14 mouse cellular contexts compared by ENCODE assay signal in genomic region chr6:137989853-137990252, GRCm38 (mm10).
DNase-seq lines count a peak whose midpoint lies in the region; ATAC-seq and TF ChIP-seq lines count a peak whose summit lies in the region.
"Had no signal": no experiment of that assay in that cellular context is flagged by ENCODE, and none has a peak within 500 bp of the region (broad histone marks: within the 10 kb centered on the region; RNA-seq: fewer than 3 reads in every experiment).

No protein-coding gene starts in this region.

- no peak for DNase-seq in forebrain, postnatal 0 days
- DNase-seq in forebrain, embryonic 11.5 days (ENCODE audit: low spot score), result no peak
- DNase-seq in layer of hippocampus, adult 2 months (ENCODE audit: low spot score in 2 of 2), result no peak
- no peak for DNase-seq in layer of hippocampus, postnatal 10 days (ENCODE audit: low spot score in 2 of 2)
- DNase-seq in ES-E14 (ENCODE audit: low read depth, low spot score), result peak; percentile 17
- DNase-seq in embryo, embryonic 9.5 days (ENCODE audit: extremely low spot score), result peak; percentile 13
- DNase-seq in thymus, postnatal 4 days, result no peak
- DNase-seq in spleen, postnatal 4 days (ENCODE audit: low spot score in 2 of 2), result no peak
- DNase-seq: cerebellum, postnatal 36 days; left cerebral cortex, postnatal 4 days had no signal

- no peaks in the 10 kb centered on the region for H3K27me3 ChIP-seq in forebrain, postnatal 0 days (ENCODE audit: insufficient read depth, low read length)
- no peaks in the 10 kb centered on the region for H3K27me3 ChIP-seq in forebrain, embryonic 11.5 days (ENCODE audit: control insufficient read depth, insufficient read depth, low read length)
- H3K27me3 ChIP-seq: CH12.LX; neural tube, embryonic 15.5 days had no signal

- H3K27ac ChIP-seq in forebrain, postnatal 0 days (ENCODE audit: low read depth, low read length), result no peak overlapping the region
- H3K27ac ChIP-seq in forebrain, embryonic 11.5 days (ENCODE audit: low read depth, low read length), result no peak overlapping the region
- no peak overlapping the region for H3K27ac ChIP-seq in layer of hippocampus, adult 2 months
- H3K27ac ChIP-seq in ES-E14 (ENCODE audit: insufficient read depth, low read depth, low read length, poor library complexity, severe bottlenecking), result no peak overlapping the region
- H3K27ac ChIP-seq: neural tube, embryonic 15.5 days had no signal

- H3K4me3 ChIP-seq in forebrain, postnatal 0 days (ENCODE audit: low read depth, low read length), result no peak overlapping the region
- H3K4me3 ChIP-seq in forebrain, embryonic 11.5 days (ENCODE audit: low read depth, low read length), result no peak overlapping the region
- no peak overlapping the region for H3K4me3 ChIP-seq in layer of hippocampus, adult 2 months
- H3K4me3 ChIP-seq in ES-E14 (ENCODE audit: insufficient read depth in 1 of 2, low read depth in 1 of 2, low read length in 2 of 2, poor library complexity in 1 of 2, severe bottlenecking in 1 of 2), result no peak overlapping the region
- H3K4me3 ChIP-seq: neural tube, embryonic 15.5 days had no signal

- peak; percentile 66 for TF ChIP-seq CTCF in forebrain, postnatal 0 days (IDR thresholded peaks at IDR 0.05; ENCODE audit: low read depth)
- peak; percentile 73 for TF ChIP-seq CTCF in layer of hippocampus, adult 2 months (conservative IDR thresholded peaks at IDR 0.05)

- ATAC-seq in forebrain, postnatal 0 days, result no peak
- no peak for ATAC-seq in forebrain, embryonic 11.5 days (replicated peaks; ENCODE audit: low FRiP score)
- ATAC-seq: intestine, embryonic 16.5 days had no signal

- H3K4me1 ChIP-seq in forebrain, postnatal 0 days (ENCODE audit: insufficient read depth), result no peaks in the 10 kb centered on the region
- H3K4me1 ChIP-seq in forebrain, embryonic 11.5 days (replicated peaks; ENCODE audit: control insufficient read depth, insufficient read depth, low read length), result no peaks in the 10 kb centered on the region
- H3K4me1 ChIP-seq in ES-E14 (ENCODE audit: control insufficient read depth in 2 of 2, insufficient read depth in 2 of 2, low read length in 2 of 2, poor library complexity in 1 of 2), result no peaks in the 10 kb centered on the region
- H3K4me1 ChIP-seq: neural tube, embryonic 15.5 days had no signal

- H3K9ac ChIP-seq in forebrain, postnatal 0 days, result no peak overlapping the region
- no peak overlapping the region for H3K9ac ChIP-seq in forebrain, embryonic 11.5 days (ENCODE audit: low read length)
- H3K9ac ChIP-seq in ES-E14 (ENCODE audit: insufficient read depth, low read depth, low read length, poor library complexity, severe bottlenecking), result no peak overlapping the region
- H3K9ac ChIP-seq: neural tube, embryonic 15.5 days had no signal

- H3K4me2 ChIP-seq in forebrain, postnatal 0 days (ENCODE audit: low read depth), result no peak overlapping the region
- no peak overlapping the region for H3K4me2 ChIP-seq in forebrain, embryonic 11.5 days (ENCODE audit: low read depth, low read length, severe bottlenecking)
- H3K4me2 ChIP-seq: midbrain, embryonic 11.5 days; neural tube, embryonic 15.5 days had no signal

- no peaks in the 10 kb centered on the region for H3K36me3 ChIP-seq in forebrain, postnatal 0 days (ENCODE audit: insufficient read depth)
- H3K36me3 ChIP-seq in forebrain, embryonic 11.5 days (ENCODE audit: control insufficient read depth, insufficient read depth, low read length), result no peaks in the 10 kb centered on the region
- no peaks in the 10 kb centered on the region for H3K36me3 ChIP-seq in ES-E14 (ENCODE audit: control insufficient read depth, insufficient read depth, low read length, poor library complexity, severe bottlenecking)
- H3K36me3 ChIP-seq: neural tube, embryonic 15.5 days had no signal

- no peaks in the 10 kb centered on the region for H3K9me3 ChIP-seq in forebrain, postnatal 0 days (ENCODE audit: low read length)
- H3K9me3 ChIP-seq in forebrain, embryonic 11.5 days (ENCODE audit: control insufficient read depth, low read length), result no peaks in the 10 kb centered on the region
- no peaks in the 10 kb centered on the region for H3K9me3 ChIP-seq in ES-E14 (ENCODE audit: control insufficient read depth, insufficient read depth, low read depth, low read length)
- H3K9me3 ChIP-seq: neural tube, embryonic 15.5 days had no signal

- in situ Hi-C loops in ES-E14 (cut with MboI; ENCODE audit: low sequenced_read_pairs in 2 of 2, unreplicated experiment in 2 of 2), result no loop called here

TF ChIP-seq in ES-E14, 5 proteins besides CTCF, POLR2A, EP300 and RAD21:
- TF ChIP-seq MAFK (IDR thresholded peaks at IDR 0.05; ENCODE audit: insufficient read depth, low read depth, low read length) (no peak), HCFC1 (IDR thresholded peaks at IDR 0.05; ENCODE audit: borderline replicate concordance, insufficient read depth, low read length) (no peak)

Comparison
In these comparisons a context has a peak if more than half of its experiments do, and no peak if none do; other contexts are left out.
1. DNase-seq: peak in ES-E14 (single experiment) and embryo, embryonic 9.5 days (single experiment); none in forebrain, postnatal 0 days (single experiment), forebrain, embryonic 11.5 days (single experiment), layer of hippocampus, adult 2 months (0 of 2), layer of hippocampus, postnatal 10 days (0 of 2), thymus, postnatal 4 days (single experiment) and spleen, postnatal 4 days (0 of 2).